Mouse (Mus musculus) cerebellum, adult 18-20 months (tissue): ENCODE data around the gene Magi2.
A peak's percentile ranks its signal among the peaks of the same experiment; 100 is the strongest.
"Not testable (repeated sequence)": the region's sequence is repeated elsewhere in the genome, so short reads cannot be mapped to it uniquely, and the experiment has no call there.

Experiments
- DNase-seq, 2 experiments: peaks; one replicate each; pipeline ENCODE4 v3.0.0; 2021

The Magi2 gene

DNA sequence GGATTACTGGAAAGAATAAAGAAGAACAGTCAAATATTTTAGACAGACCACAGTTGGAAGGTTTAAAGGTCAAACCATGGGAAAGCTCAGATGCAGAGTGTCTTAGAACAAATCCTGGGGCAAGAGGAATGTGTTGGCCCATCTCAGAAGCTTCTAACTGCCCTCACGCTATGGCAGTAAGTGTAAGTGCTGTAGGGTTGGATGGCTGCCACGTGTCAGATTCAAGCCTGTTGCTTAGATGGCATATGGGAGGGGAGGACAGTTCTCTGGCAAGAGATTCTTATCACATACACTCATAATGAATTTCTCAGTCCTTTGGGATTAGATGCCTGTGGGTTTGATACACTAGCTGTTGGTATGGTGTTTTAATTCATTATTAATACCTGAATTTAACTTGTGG lies 238.5 kb downstream of the Magi2 start:
- DNase-seq = peak; percentile 28 to 32

DNA sequence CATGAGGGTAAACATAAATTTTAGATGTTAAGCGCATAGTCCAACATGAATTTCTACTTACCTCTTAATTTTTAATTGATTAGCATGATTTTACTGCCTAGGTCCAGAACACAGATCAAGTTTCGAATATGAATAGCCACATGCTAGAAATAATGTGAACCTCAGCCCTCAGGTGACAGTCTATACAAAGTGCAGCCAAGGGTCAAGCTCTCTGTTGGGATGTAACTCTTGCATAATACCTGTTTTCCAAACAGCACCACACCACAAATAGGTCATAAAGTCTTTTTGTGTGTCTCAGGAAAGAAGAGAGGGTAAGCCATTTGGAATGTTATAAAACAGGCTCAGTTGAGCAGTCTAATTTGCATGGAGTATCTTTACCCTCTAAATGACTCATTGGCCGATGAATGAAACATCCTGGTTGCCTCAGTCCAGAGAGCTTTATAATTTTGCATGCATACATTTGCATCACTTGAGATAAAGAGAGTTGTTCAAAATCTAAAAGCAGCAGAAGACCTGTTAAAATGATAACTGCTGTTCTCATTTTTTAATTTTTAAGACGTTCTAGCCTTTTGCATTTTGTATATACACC lies 246.1 kb downstream of the Magi2 start:
- DNase-seq = no peak

DNA sequence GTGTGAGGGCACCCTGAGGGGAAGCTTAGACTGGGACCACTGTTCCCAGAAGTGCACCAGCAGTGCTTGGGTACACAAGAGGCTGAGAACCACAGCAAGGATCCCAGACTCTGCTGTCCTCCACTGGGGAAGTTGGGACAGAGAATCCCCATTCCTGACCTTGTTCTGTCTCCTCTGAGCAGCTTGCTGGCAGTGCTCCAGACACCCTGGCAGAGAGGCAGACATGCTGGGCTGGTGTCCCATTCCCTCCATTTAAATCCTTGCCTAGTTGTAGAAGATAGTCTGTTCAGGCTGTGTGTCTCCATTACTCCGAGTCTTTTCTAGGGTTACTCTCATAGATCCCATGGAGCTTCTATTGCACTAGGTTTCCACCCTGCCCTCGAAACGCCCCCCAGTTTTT lies 256.1 kb downstream of the Magi2 start:
- peak; percentile 78 to 84 for DNase-seq

DNA sequence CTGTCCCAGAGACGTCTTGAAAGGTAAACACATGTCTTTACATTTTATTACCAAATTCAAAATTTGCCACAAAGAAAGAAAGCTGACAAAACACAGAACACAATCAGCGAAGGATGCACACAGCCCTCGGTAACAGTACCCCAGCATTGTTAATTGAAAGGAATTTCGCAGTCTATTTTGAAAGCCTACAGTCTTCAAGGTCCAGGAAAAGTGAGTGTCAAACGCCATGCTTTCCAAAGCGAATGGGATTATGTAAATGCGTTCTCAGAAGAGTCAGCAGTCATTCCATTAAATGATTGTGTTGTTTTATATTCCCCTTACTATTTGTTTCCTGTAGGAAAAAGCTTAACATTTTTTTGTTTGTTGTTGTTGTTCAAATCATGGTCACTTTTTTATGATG lies 261.1 kb downstream of the Magi2 start:
- DNase-seq = no peak

DNA sequence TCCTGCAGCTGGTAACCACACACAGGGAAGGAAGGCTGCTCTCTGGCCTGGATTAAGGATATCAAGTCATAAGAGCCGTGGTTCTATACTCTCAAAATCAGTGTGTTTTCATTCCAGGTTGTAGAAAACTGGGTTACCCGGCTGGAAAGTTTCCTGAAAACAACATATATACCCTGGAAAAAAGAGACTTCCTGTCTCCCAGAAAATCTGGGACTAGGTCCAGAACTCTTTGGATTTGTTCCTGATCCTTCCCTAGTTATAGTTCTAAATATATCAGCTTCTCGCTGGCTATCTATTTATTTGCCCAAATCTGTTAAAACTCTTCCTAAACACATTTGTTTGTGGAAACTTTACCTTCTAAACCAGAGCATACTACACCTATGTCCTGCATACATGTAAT lies 274.2 kb downstream of the Magi2 start:
- DNase-seq = peak in 1 of 2 experiments; percentile 16

DNA sequence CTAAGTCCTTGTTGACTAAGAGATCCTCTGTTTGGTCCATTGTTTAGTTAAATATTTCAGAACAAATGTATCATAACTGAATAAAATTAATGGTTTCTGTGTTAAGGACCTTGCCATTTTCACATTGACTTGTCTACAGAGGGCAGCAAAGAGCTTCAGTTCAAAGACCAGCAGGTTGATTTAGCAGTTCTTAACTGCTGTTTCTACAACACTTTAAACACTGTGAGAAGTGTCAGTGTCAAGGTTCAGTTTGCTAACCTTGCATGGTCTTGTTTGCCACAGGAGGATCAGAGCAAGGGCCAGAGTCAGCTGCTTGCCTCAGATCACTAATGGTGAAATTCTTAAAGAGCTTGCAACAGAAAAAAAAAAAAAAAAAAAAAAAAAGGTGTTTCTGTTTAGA lies 295.3 kb downstream of the Magi2 start:
- DNase-seq = peak; percentile 27 to 40

DNA sequence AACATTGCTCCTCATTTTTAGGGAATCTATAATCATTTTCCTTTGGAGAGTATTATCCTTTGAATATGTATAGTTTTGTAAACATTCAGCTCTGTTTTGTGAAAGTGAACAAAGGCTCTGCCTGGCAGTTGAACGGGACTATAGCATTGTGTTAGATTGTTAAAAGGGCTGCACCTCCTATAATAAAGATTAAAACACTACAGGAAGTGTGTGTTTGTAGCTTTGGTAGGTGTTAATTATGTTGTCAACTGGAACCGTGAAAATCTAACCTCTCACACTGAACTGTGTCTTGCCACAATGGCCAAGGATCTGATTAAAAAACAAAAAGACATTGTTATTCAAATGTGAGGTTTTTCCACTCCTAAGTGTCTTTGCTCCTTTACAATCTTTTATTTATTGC lies 312.5 kb downstream of the Magi2 start:
- DNase-seq = no peak

DNA sequence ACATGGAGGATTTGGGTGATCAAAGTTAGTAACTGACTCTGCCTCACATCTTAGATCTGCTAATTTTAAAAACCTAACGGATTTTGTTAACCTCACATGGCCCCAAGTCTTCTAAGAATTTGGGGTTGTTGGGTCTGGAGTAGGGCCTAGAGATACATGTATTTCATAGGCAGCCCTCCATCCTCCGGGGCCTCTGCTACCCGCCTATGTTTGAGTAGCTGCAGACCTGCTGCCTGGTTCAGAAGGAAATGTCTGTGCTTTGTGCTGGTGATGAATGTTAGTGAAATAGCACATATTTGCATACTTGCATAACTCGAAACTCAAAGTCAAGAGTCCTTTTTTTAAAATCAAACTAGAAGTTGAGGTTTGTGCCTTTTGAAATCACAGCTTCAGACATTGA lies 319.6 kb downstream of the Magi2 start:
- no peak for DNase-seq

DNA sequence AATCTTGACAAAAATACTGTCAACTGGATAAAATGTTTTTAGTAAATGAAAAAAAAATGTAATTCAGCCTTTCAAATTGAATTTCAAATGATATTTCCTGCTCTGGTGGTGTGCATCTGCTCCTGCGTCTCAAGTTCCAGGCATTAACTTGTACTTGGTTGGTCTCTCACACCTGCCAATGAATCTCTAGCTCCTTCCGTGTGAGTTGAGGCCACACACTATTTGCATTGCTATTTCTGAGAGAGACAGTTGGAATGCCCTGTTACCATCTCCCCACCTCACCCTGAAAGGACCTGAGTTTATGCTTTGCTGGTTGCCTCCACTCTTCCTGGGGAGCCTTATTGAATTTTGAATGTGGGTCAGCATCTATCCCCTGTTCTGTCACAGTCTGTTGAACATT lies 320.1 kb downstream of the Magi2 start:
- no peak for DNase-seq

DNA sequence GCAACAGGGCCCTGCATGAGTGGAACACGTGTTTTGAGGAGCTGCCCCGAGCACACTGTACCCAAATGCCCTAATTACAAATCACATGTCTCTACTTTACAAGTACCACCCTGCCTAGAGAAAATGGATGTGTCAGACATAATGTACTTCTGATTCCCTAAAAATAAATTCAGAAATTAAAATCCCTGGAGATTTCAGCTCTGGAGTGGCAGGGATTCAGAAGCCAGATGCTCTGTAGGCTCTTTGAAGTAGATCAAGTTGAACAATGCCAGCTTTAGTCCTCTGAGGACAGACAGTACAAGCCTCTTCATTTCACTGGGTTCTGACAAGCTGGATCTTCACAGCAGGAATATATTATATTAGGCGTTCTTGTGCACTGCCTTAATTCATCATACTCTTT lies 326.7 kb downstream of the Magi2 start:
- DNase-seq = no peak

DNA sequence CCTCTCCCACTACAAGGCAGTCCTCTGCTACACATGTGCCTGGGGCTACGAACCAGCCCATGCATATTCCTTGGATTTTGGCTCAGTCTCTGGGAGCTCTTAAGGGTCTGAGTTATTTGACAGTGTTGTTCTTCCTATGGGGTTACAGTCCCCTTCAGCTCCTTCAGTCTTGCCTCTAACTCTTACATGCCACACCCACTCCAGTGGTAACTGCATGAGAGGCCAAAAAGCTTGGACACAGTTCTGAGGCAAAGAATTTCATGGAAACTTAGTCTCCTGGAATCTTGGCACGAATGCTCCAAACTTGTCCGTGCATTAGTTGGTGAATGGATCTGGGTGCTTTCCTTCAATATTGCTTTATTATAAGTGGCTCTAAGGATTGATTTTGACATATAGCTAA lies 338.8 kb downstream of the Magi2 start:
- DNase-seq = no peak

DNA sequence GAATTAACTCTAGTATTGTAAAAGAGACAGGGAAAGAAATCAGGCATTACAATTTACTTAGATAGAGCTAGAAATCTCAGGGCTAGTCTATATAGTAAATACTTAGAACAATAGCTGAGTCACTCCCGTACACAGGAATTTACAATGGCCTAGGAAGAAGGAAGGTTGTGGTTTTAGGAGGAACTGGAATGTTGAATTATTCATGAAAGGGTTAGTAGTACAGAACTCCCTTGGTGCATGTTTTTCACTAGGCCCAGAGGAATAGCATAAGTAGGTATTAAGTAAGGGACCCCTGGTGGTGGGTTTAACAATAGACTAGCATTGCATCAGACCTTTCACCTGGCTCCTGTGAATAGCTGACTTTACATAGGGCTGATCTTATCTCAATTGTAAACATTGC lies 339.3 kb downstream of the Magi2 start:
- not testable (repeated sequence) for DNase-seq

DNA sequence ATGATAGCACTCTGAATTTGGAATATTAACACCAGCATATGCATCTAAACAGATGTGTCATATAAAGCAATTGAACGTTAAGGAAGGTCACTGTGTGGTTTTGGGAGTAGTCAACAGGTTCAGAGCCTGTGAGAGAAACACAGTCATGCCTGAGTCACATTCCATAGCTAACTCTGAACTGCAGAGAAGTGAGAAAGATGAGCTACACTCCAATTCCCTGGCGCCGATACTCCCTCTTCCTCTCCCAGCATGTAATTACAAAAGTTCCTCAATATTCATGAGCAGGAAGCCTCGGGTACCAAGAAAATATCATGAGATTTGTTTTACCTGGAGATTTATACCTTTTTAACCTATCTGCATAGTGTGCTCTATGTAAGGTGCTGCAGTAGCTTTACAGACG lies 380.9 kb downstream of the Magi2 start:
- no peak for DNase-seq

DNA sequence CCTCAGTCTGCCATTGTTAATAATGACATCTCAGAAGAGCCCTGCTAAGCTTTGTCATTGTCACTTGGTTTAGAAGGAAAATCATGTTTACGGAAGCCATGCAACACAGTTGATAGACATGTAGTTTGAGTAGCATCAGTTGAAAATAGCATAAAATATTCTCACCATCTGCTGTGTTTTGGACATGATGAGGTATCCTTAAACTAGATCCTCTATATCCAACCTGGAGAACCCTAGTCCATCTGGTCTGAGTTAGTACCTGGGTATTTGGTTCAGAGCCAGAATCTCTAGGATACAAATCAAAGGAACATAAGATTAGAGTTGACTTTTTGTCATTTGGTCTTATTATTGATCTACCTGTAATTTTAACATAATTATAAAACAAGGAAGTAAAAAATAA lies 385.0 kb downstream of the Magi2 start:
- DNase-seq = peak; percentile 7 to 18

DNA sequence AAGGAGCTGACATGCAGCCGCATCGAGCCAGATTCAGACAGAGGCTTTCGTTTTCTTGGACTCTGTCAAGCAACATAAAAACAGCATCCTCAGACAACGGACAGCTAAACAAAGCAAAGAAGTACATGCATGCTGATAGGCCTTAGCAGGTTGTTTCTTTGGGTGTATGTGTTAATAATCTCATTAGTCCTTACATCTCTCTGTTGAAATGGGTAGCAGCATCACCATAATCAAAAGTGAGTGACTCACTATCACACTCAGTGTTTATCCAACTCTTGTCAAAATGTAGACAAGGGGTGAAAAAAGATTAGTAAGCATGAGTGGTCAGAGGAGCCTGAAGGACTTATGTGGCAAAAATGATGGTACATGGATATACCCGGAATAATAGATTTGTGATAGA lies 394.8 kb downstream of the Magi2 start:
- DNase-seq = no peak

DNA sequence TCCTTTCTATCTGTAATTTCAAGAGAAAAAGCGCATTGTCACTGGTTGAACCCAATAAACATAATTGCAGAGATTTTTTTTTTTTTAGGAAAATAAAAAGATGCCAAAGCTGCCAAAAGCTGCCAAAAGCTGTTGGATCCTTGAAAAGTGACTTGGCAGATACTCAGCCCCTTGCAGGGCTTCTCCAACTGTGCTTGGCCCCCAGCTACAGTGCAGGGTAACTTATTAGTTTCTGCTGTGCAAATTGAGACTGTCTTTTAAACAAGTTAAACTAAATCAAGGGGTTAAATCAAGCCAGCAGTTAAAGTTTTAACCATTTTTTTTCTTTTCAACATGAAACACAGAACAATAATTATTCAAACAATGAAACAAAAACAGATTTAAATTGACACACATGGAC lies 407.1 kb downstream of the Magi2 start:
- peak; percentile 12 to 14 for DNase-seq

DNA sequence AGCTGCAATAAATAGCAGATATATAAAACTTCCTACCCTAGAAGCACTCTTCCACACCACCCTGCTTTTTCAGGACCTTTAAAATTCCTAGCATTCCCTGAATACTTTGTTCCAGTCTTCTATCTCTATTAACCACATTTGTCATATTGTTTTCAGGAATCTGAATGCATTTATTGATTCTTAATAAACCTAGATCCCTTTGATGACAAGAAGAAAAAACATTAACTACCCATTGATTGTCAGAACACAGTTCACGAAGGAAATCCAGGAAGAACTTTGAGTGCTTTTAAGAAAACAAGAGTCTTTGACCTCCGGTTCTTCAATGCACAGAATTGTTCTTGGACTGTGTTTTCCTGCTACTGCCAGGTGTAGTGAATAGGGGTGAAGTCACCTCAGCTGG lies 411.0 kb downstream of the Magi2 start:
- no peak for DNase-seq

DNA sequence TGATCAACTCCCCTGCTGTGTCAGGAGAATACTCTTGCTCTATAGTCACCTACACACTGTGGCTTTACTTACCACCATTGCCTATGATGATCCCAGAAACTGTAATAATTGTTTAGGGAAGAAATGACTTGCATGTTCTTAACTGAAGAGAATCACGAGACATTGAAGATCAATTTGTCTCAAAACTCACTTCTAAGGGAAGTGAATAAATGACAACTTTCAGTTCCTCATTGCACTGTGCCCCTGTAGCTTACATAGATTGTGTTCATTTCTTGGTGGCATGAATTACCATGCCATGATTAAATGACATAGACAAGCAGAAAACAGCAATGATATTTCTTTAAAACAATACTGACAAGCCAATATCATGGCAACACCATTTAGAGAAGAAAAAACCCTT lies 429.1 kb downstream of the Magi2 start:
- DNase-seq = no peak

DNA sequence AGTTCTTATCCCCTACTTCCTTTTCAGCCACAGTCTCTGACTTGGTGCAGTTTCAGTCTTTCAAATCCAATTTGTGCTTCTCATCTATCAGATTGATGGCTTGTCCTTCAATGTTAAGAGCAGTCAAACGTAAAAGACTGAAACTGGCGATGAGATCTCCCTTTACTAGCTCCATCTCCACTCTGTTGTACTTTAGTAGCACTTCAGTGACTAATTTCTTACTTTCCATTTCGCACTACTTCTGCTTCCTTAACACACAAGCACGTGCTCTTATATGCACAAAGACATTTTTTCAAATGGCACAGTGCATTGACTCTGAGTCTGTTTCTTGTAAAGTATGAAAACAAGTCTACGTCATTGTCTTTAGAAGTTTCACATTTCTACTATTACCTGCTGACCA lies 439.6 kb downstream of the Magi2 start:
- DNase-seq = no peak

DNA sequence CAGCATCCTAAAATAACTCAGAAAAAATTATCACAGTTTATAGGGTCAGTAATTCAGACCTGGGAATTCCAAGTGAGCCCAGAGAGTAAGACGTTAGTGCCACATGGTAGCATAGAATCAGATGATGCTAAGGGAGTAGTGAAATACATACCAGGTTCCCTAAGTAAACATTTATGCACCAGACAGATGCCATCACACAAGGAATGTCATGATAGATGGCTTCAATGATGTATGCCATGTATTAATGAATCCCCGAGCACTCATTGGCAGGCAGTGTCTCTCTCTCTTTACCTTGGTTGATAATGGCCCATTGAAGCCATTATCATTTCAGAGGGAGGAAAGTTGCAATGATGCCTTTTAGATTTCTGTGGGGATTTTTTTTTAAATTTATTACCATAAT lies 490.5 kb downstream of the Magi2 start:
- no peak for DNase-seq

DNA sequence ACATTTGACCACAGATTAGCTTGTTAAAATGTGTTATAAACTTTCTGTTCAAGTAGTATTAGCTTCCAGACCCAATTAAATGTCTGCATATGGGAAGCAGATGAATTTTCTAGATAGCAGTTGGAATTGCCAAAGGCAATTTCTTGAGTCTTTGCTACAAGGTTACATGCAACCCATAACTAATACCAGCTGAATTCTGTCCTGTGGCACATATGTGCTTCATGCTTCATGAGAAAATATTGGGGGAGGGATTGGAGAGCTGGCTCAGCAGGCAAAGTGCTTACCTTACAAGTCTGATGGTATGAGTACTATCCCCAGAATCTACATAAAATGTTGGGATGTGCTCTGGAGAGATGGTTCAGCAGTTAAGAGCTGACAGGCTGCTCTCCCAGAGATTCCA lies 499.4 kb downstream of the Magi2 start:
- DNase-seq = no peak

DNA sequence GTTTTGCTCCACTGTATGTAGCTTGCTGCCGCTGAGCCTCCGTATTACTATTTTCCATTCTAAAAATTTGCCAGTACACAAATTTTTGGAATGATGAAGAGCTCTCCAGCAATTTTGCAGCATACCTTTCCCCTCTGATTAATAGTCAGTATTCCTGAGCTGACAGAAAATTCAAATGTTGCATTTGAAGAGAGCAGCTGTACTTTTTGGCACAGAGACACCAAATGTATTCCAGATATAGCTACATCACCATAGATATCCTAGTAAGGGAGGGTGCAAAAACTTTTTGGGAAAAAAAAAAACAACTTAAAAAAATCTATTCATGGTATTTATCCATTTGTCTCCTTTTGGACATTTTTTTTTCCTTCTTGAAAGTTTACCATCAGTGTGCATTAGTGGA lies 518.5 kb downstream of the Magi2 start:
- no peak for DNase-seq

DNA sequence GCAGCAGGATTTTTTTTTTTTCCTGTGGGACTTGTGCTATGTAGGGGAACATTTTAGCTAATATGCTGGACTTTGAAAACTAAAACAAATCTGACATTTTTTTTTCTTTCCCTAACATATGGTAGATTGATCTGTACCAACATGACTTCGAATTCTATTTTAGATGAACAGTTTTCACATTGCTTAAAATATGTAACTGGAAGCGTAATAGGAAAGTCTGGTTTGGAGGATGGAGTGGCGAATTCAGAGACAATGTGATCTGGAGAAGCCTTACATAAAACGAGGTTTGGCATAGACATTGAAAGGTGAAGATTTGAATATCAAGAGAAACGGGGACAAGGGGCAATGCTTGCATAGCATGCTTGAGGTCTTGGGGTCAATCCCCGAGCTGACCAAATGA lies 519.1 kb downstream of the Magi2 start:
- no peak for DNase-seq

DNA sequence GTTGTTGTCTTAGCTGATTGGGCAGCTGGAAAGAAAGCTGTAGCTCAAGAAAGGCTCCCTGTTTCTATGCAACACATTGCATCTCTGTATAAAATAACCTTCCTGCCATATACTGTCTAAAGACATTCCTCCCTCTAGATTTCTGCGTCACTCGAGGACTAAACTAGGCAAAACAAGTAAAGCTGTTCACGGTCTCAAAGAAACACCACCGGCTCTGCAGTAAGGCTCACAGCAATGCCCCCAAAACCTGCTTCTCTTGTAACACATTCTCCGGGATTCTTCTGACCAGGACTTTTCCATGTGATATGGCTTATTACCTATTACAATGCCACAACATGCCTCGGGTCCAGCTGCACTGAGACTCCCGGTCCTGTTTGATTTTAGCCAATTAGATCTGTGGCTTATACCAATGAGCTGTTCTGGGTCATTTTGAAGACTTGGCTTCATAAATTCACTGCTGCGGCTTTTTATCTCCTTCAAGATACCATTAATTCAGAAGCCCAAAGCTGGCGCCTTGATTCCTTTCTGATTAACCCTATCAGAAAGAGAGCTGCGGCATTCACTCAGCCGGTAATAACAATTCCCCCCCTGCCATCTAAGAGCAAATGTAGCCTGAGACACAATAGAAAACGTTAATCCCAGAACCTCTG lies 520.2 kb downstream of the Magi2 start:
- no peak for DNase-seq

DNA sequence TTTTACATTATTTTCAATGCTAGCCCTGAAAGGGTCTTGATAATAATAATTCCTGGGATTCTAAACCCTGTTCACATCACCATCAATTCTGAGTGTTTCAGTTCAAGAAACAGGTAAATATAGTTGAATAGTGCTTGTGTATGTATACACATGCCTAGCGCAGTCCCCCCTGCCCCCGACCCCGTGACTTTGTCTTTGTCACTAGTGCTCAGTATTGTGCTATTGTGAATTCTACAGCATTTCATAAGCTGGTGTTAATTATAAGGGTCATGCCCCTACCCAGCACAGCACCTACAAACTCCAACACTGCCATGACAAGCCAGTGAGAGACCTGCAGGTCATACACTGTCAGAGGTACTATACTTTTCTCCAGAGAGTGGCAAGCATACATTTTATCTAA lies 520.8 kb downstream of the Magi2 start:
- no peak for DNase-seq
